Mouse (Mus musculus) lung, embryonic 14.5 days (tissue): ENCODE results near the gene Slc41a2. TPM values are rescaled to one million over a fixed set of nuclear protein-coding genes. Genes with fewer than 3 reads are reported as not detected.

Experiments used
- ATAC-seq: fragments of 200-750 bp; cut with Nextera tagmentation; 2 replicates; pipeline ENCODE4 v1.8.0; 2017; ENCODE audit warnings: mild to moderate bottlenecking, moderate TSS enrichment, moderate library complexity; ENCODE audit not compliant: insufficient read depth
- DNase-seq: peaks from one replicate; pipeline ENCODE4 v3.0.0-alpha.2; 2015
- H3K27ac ChIP-seq: fragments of 300-500 bp; sonication (generic); 2 replicates; pipeline ENCODE4 v1.5.1; 2014; ENCODE audit warnings: low read depth, mild to moderate bottlenecking, moderate library complexity
- H3K27me3 ChIP-seq: fragments of 300-500 bp; sonication (generic); 2 replicates; pipeline ENCODE4 v1.6.1; 2014; ENCODE audit warnings: low read length, control low read depth; ENCODE audit not compliant: insufficient read depth
- H3K36me3 ChIP-seq: fragments of 300-500 bp; sonication (generic); 2 replicates; pipeline ENCODE4 v1.6.1; 2014; ENCODE audit warnings: control low read depth; ENCODE audit not compliant: insufficient read depth
- H3K4me1 ChIP-seq: fragments of 300-500 bp; sonication (generic); 2 replicates; pipeline ENCODE4 v1.6.1; 2014; ENCODE audit warnings: antibody characterized with exemption, control low read depth; ENCODE audit not compliant: insufficient read depth
- H3K4me2 ChIP-seq: fragments of 300-500 bp; sonication (generic); 2 replicates; pipeline ENCODE4 v1.6.1; 2014; ENCODE audit warnings: mild to moderate bottlenecking
- H3K4me3 ChIP-seq: fragments of 300-500 bp; sonication (generic); 2 replicates; pipeline ENCODE4 v1.5.1; 2014; ENCODE audit warnings: low read depth, low read length
- H3K9ac ChIP-seq: fragments of 300-500 bp; sonication (generic); 2 replicates; pipeline ENCODE4 v1.6.1; 2014
- H3K9me3 ChIP-seq: fragments of 300-500 bp; sonication (generic); 2 replicates; pipeline ENCODE4 v1.6.1; 2016; ENCODE audit warnings: low read depth, low read length, control low read depth
- CTCF ChIP-seq: IDR thresholded peaks from 2 replicates; pipeline ENCODE4 v1.5.1; 2016; ENCODE audit warnings: antibody characterized with exemption, low read depth
- WGBS: fragments of 180-500 bp; shearing (Covaris S2); extraction: QIAGEN DNeasy Blood & Tissue Kit; methylation state at CpG from one replicate; pipeline ENCODE4 v1.1.7; 2014; 5-methylcytosine and 5-hydroxymethylcytosine counted together
- polyA plus RNA-seq: library from polyadenylated mRNA; unstranded; fragments of >200 nt; fragmentation: Nextera tagmentation; extraction: Ambion mirVana; gene quantifications from 2 replicates; pipeline ENCODE4 v1.2.1, GENCODE M21; 2014

Gene Slc41a2
- polyA plus RNA-seq, 1 experiment from 2014 or later, result 0.46 TPM

- H3K27ac ChIP-seq, result no peak overlapping the region
- no peaks in the 10 kb centered on the region for H3K27me3 ChIP-seq
- no peak overlapping the region for H3K4me3 ChIP-seq
- no peak for TF ChIP-seq CTCF
- no peaks in the 10 kb centered on the region for H3K9me3 ChIP-seq
- WGBS, result 68% methylated on average over 5 of the region's 5 CpGs
- no peaks in the 10 kb centered on the region for H3K36me3 ChIP-seq
- ATAC-seq, result no peak
- no peak overlapping the region for H3K9ac ChIP-seq
- no peaks in the 10 kb centered on the region for H3K4me1 ChIP-seq
- no peak for DNase-seq
- no peak overlapping the region for H3K4me2 ChIP-seq
Observed at GRCm38 (mm10) chr10:83328791-83329190, 8.9 kb downstream of the Slc41a2 start.

GRCm38 (mm10) chr10:83326648-83327285 lies 10.9 kb downstream of the Slc41a2 start:
- WGBS, result 87% methylated on average over 14 of the region's 14 CpGs
- H3K9me3 ChIP-seq, result no peaks in the 10 kb centered on the region
- no peaks in the 10 kb centered on the region for H3K27me3 ChIP-seq
- no peak for TF ChIP-seq CTCF
- no peak overlapping the region for H3K4me3 ChIP-seq
- ATAC-seq (no peak), DNase-seq (no peak)
- no peaks in the 10 kb centered on the region for H3K36me3 ChIP-seq
- H3K4me1 ChIP-seq, result no peaks in the 10 kb centered on the region
- H3K4me2 ChIP-seq, result no peak overlapping the region
- no peak overlapping the region for H3K27ac ChIP-seq
- H3K9ac ChIP-seq, result no peak overlapping the region

- WGBS, result 88% methylated on average over 1 of the region's 1 CpGs
- Histone ChIP-seq H3K4me3 (no peak overlapping the region), H3K27me3 (no peaks in the 10 kb centered on the region), H3K36me3 (no peaks in the 10 kb centered on the region), H3K4me2 (no peak overlapping the region), H3K9me3 (no peaks in the 10 kb centered on the region), H3K27ac (no peak overlapping the region), H3K4me1 (no peaks in the 10 kb centered on the region), H3K9ac (no peak overlapping the region)
- DNase-seq, result no peak
- no peak for ATAC-seq
- TF ChIP-seq CTCF, result no peak
Observed at GRCm38 (mm10) chr10:83325903-83326302, 11.8 kb downstream of the Slc41a2 start.

- H3K9ac ChIP-seq, result no peak overlapping the region
- DNase-seq (no peak), ATAC-seq (no peak)
- no peak overlapping the region for H3K4me2 ChIP-seq
- no peak for TF ChIP-seq CTCF
- no peak overlapping the region for H3K4me3 ChIP-seq
- H3K27ac ChIP-seq, result no peak overlapping the region
- 57% methylated on average over 3 of the region's 3 CpGs for WGBS
- no peaks in the 10 kb centered on the region for H3K36me3 ChIP-seq
- no peaks in the 10 kb centered on the region for H3K27me3 ChIP-seq
- no peaks in the 10 kb centered on the region for H3K4me1 ChIP-seq
- no peaks in the 10 kb centered on the region for H3K9me3 ChIP-seq
Observed at GRCm38 (mm10) chr10:83324871-83325270, 12.8 kb downstream of the Slc41a2 start.

GRCm38 (mm10) chr10:83322551-83323100 lies 15.1 kb downstream of the Slc41a2 start:
- WGBS, result 29% methylated on average over 7 of the region's 7 CpGs
- no peak for ATAC-seq
- no peaks in the 10 kb centered on the region for H3K9me3 ChIP-seq
- no peaks in the 10 kb centered on the region for H3K4me1 ChIP-seq
- H3K9ac ChIP-seq, result no peak overlapping the region
- TF ChIP-seq CTCF, result no peak
- no peak overlapping the region for H3K4me3 ChIP-seq
- no peaks in the 10 kb centered on the region for H3K36me3 ChIP-seq
- DNase-seq, result no peak
- H3K4me2 ChIP-seq, result no peak overlapping the region
- H3K27ac ChIP-seq, result no peak overlapping the region
- H3K27me3 ChIP-seq, result no peaks in the 10 kb centered on the region

- H3K27me3 ChIP-seq, result no peaks in the 10 kb centered on the region
- ATAC-seq (no peak), DNase-seq (no peak)
- H3K36me3 ChIP-seq, result no peaks in the 10 kb centered on the region
- no peak overlapping the region for H3K4me2 ChIP-seq
- no peak overlapping the region for H3K27ac ChIP-seq
- no peaks in the 10 kb centered on the region for H3K4me1 ChIP-seq
- no peaks in the 10 kb centered on the region for H3K9me3 ChIP-seq
- TF ChIP-seq CTCF, result no peak
- no peak overlapping the region for H3K9ac ChIP-seq
- WGBS, result 79% methylated on average over 6 of the region's 6 CpGs
- no peak overlapping the region for H3K4me3 ChIP-seq
Observed at GRCm38 (mm10) chr10:83321528-83321927, 16.2 kb downstream of the Slc41a2 start.

- H3K36me3 ChIP-seq, result no peaks in the 10 kb centered on the region
- H3K4me3 ChIP-seq, result no peak overlapping the region
- DNase-seq (no peak), ATAC-seq (no peak)
- H3K9ac ChIP-seq, result no peak overlapping the region
- no peaks in the 10 kb centered on the region for H3K27me3 ChIP-seq
- 84% methylated on average over 7 of the region's 7 CpGs for WGBS
- no peaks in the 10 kb centered on the region for H3K9me3 ChIP-seq
- TF ChIP-seq CTCF, result no peak
- no peak overlapping the region for H3K27ac ChIP-seq
- no peaks in the 10 kb centered on the region for H3K4me1 ChIP-seq
- H3K4me2 ChIP-seq, result no peak overlapping the region
Observed at GRCm38 (mm10) chr10:83320870-83321269, 16.8 kb downstream of the Slc41a2 start.
